Mouse (Mus musculus) hindbrain, postnatal 0 days (tissue): ENCODE results near the gene Dkk1. TPM values are rescaled to one million over a fixed set of nuclear protein-coding genes. Genes with fewer than 3 reads are reported as not detected.

Source experiments
- ATAC-seq: fragments of 200-750 bp; cut with Nextera tagmentation; 2 replicates; pipeline ENCODE4 v1.8.0; 2017; ENCODE audit warnings: mild to moderate bottlenecking, moderate TSS enrichment, moderate library complexity
- DNase-seq: peaks from one replicate; pipeline ENCODE4 v3.0.0-alpha.2; 2015; ENCODE audit warnings: low spot score
- H3K27ac ChIP-seq: fragments of 300-500 bp; sonication (generic); 2 replicates; pipeline ENCODE4 v1.5.1; 2014; ENCODE audit warnings: mild to moderate bottlenecking
- H3K27me3 ChIP-seq: fragments of 300-500 bp; sonication (generic); 2 replicates; pipeline ENCODE4 v1.6.1; 2014; ENCODE audit warnings: low read length, mixed read lengths; ENCODE audit not compliant: insufficient read depth
- H3K36me3 ChIP-seq: fragments of 300-500 bp; sonication (generic); 2 replicates; pipeline ENCODE4 v1.6.1; 2014; ENCODE audit warnings: low read length, mixed read lengths; ENCODE audit not compliant: insufficient read depth
- H3K4me1 ChIP-seq: fragments of 300-500 bp; sonication (generic); 2 replicates; pipeline ENCODE4 v1.6.1; 2014; ENCODE audit warnings: antibody characterized with exemption, low read length, mixed read lengths; ENCODE audit not compliant: insufficient read depth
- H3K4me2 ChIP-seq: fragments of 300-500 bp; sonication (generic); 2 replicates; pipeline ENCODE4 v1.6.1; 2014; ENCODE audit warnings: low read depth, mild to moderate bottlenecking, low read length, moderate library complexity, mixed read lengths
- H3K4me3 ChIP-seq: fragments of 300-500 bp; sonication (generic); 2 replicates; pipeline ENCODE4 v1.5.1; 2014; ENCODE audit warnings: low read length
- H3K9ac ChIP-seq: fragments of 300-500 bp; sonication (generic); replicated peaks from 2 replicates; pipeline ENCODE4 v1.6.1; 2014; ENCODE audit warnings: mild to moderate bottlenecking, low read length, moderate library complexity, mixed read lengths
- H3K9me3 ChIP-seq: fragments of 300-500 bp; sonication (generic); 2 replicates; pipeline ENCODE4 v1.6.1; 2016; ENCODE audit warnings: low read length, mixed read lengths
- CTCF ChIP-seq: IDR thresholded peaks from 2 replicates; pipeline ENCODE4 v1.5.1; 2016; ENCODE audit warnings: antibody characterized with exemption, control low read depth, low read depth
- WGBS: fragments of 180-500 bp; shearing (Covaris S2); extraction: QIAGEN DNeasy Blood & Tissue Kit; methylation state at CpG from one replicate; pipeline ENCODE4 v1.1.7; 2014; 5-methylcytosine and 5-hydroxymethylcytosine counted together
- polyA plus RNA-seq: library from polyadenylated mRNA; unstranded; fragments of >200 nt; fragmentation: Nextera tagmentation; extraction: Ambion mirVana; gene quantifications from 2 replicates; pipeline ENCODE4 v1.2.1, GENCODE M21; 2015
- total RNA-seq: library from RNA; depleted of rRNA; stranded (reverse); fragments of >200 nt; gene quantifications from 2 replicates; pipeline ENCODE4 v1.2.3, GENCODE M21; 2014; rRNA removed

Gene Dkk1
- total RNA-seq: 0.16 and 0.40 TPM in 2 replicates
- polyA plus RNA-seq: 0.25 and 0.39 TPM in 2 replicates

DNA sequence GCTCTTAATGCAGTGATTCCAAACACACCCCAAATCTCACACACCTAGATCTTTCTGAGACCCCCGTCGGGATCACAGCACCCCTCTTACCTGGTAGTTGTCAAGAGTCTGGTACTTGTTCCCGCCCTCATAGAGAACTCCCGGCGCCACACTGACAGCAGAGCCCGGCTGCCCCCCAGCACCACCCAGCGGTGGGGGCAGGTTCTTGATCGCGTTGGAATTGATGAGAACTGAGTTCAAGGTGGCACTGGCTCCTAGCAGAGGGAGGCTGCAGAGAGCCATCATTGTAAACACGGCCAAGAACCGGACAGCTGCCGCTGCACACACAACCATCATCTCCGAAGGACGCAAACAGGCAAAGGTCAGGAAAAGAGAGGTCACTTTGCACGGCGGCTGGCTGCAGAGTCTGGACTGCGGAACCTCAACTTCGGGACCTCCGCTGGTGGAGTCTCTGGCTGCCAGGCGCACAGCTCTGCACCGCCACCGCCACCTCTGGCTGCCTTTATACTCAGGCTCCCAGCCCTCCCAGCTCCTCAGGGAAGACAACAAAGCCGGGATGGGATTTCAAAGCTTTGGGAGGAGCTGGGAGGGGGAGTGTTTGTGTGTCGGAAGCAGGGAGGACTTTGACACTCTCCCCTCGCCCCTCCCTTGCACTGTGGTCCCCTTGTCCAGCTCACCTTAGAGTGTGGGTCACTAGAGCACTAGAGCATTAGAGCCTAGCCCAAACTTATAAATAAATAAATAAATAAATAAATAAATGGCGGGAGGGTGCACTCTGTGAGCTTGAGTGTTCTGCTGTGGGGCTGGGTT, at the start of gene Dkk1:
Gene Dkk1, minus strand, starts transcription at position 622 of the 810 bp plus-strand sequence.
- TF ChIP-seq CTCF: peak; percentile 47; the same call in 1 of the 2 replicates
- peaks cover 46% of the 10 kb centered on the region for H3K27me3 ChIP-seq
- H3K27ac ChIP-seq: no peak within 1 kb of the TSS
- H3K4me3 ChIP-seq: peak within 1 kb of the TSS; percentile 34
- H3K4me1 ChIP-seq: no peaks in the 10 kb centered on the region
- no peak within 1 kb of the TSS for H3K9ac ChIP-seq
- peak; percentile 73 for ATAC-seq
- peak; percentile 55 for DNase-seq
- H3K9me3 ChIP-seq: no peaks in the 10 kb centered on the region
- H3K4me2 ChIP-seq: peak within 1 kb of the TSS; percentile 67
- no peaks in the 10 kb centered on the region for H3K36me3 ChIP-seq
- under 1% methylated on average over 25 of the region's 26 CpGs for WGBS

DNA sequence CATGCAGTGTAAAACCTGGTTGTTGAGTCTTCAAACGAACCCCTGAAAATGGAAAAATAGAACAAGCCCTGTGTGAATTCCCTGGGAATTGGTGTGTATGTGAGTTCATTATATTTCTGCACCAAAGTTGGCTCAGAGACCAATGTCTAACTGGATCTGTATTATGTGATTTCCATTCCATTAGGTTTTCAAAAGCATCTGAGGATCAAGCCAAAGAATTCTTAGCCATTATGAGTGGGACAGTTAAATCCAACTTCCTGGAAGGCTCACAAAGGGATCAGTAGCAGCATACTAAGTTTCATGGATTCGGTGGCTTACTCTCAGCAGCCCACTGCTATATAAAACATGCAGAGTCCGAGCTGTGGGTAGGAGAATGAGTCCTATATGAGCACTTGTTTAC, 36.9 kb upstream of the Dkk1 start:
- H3K4me2 ChIP-seq: no peak overlapping the region
- no peak for DNase-seq
- WGBS: 67% methylated on average over 3 of the region's 3 CpGs
- no peaks in the 10 kb centered on the region for H3K4me1 ChIP-seq
- no peak overlapping the region for H3K4me3 ChIP-seq
- TF ChIP-seq CTCF: no peak
- H3K27me3 ChIP-seq: no peaks in the 10 kb centered on the region
- H3K27ac ChIP-seq: no peak overlapping the region
- H3K9me3 ChIP-seq: no peaks in the 10 kb centered on the region
- no peak overlapping the region for H3K9ac ChIP-seq
- ATAC-seq: no peak
- H3K36me3 ChIP-seq: no peaks in the 10 kb centered on the region

DNA sequence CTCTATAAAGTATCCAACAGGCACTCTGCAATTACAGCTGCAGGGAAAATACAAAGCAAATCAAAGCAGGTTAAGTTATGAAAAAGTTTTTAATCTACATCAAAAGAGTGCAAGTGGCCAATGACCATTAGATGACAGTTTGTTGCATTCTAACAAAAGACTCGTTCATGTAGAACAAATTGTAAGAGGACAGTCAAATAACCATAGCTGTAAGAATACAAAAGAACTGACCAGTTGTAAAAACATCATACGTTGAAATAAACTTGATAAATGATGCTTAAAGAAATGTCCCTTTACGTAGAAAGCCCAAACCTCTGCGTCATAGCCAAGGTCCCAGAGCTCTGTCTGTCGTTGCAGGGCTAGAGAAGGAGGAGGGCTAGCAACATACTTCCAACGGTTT, 15.1 kb upstream of the Dkk1 start:
- no peak overlapping the region for H3K9ac ChIP-seq
- H3K27ac ChIP-seq: no peak overlapping the region
- no peaks in the 10 kb centered on the region for H3K4me1 ChIP-seq
- no peak for DNase-seq
- H3K4me2 ChIP-seq: no peak overlapping the region
- ATAC-seq: no peak
- H3K9me3 ChIP-seq: no peaks in the 10 kb centered on the region
- TF ChIP-seq CTCF: no peak
- H3K4me3 ChIP-seq: no peak overlapping the region
- 37% methylated on average over 6 of the region's 6 CpGs for WGBS
- H3K27me3 ChIP-seq: no peaks in the 10 kb centered on the region
- H3K36me3 ChIP-seq: no peaks in the 10 kb centered on the region

DNA sequence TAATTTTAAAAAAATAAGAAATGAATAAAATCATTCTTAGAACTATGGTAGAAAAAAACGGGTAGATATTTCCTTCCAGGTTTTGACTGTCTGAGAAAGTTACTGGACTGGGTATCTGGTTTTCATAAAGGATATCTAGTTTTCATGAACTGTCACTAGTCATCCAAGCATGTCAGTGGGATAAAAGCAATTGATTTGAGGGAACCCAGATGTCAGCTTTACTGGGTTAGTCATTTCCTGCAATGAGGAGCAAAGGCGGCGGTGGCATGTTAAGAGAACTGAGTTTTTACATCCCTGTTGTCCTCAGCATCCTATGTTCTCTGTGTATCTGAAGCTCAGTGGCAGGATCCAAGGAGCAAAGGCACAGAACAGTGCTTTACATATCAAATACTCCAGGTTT, 14.4 kb upstream of the Dkk1 start:
- Histone ChIP-seq H3K27me3 (no peaks in the 10 kb centered on the region), H3K9me3 (no peaks in the 10 kb centered on the region), H3K36me3 (no peaks in the 10 kb centered on the region), H3K27ac (no peak overlapping the region), H3K9ac (no peak overlapping the region), H3K4me1 (no peaks in the 10 kb centered on the region), H3K4me3 (no peak overlapping the region), H3K4me2 (no peak overlapping the region)
- WGBS: 86% methylated on average over 3 of the region's 3 CpGs
- no peak for TF ChIP-seq CTCF
- ATAC-seq (no peak), DNase-seq (no peak)

DNA sequence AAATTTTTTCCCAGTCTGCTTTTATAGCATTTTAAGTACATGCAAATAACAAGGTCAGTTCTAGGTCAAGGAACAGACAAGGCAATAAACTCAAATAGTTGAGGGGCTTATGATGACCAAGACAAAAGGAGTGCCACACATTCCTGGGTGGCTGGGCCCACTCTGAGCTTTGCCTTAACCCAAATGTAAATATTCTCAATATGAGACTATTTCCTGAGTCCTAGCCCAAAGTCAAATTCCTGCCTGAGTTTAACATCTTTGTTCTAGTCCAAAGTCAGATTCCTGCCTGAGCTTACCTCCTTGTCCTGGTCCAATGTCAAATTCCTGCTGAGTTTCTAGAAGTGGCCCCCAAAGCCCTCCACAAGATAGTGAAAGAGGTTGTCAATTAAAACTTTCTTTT, 8.6 kb upstream of the Dkk1 start:
- no peaks in the 10 kb centered on the region for H3K27me3 ChIP-seq
- TF ChIP-seq CTCF: no peak
- no peak overlapping the region for H3K4me2 ChIP-seq
- DNase-seq: no peak
- no peaks in the 10 kb centered on the region for H3K9me3 ChIP-seq
- no peaks in the 10 kb centered on the region for H3K4me1 ChIP-seq
- H3K9ac ChIP-seq: no peak overlapping the region
- ATAC-seq: no peak
- no peak overlapping the region for H3K27ac ChIP-seq
- H3K4me3 ChIP-seq: no peak overlapping the region
- H3K36me3 ChIP-seq: no peaks in the 10 kb centered on the region

DNA sequence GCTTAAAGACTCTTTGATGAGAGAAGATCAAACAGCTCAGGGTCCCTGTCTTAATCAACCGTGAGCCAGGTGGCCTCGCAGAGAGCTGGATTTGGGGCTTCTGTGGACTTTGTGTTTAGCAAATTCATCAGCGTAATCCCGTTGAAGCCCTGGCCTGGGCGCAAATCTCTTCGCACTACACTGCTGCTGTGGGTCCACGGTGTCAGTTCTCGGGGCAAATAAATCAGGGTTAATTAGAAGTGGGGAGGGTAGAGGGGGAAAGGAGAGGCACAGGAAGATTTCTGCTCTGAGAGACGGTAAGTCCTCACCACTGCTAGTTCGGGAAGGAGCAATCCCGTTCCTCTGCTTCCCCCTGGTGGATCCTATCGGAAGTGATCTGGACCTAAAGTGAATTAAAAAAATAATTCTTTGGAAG, 5.0 kb upstream of the Dkk1 start:
- no peaks in the 10 kb centered on the region for H3K36me3 ChIP-seq
- H3K4me1 ChIP-seq: no peaks in the 10 kb centered on the region
- H3K9ac ChIP-seq: peak overlapping the region; percentile 31; the same call in 1 of the 2 replicates
- peak overlapping the region; percentile 59 for H3K4me2 ChIP-seq
- WGBS: under 1% methylated on average over 12 of the region's 12 CpGs
- H3K27ac ChIP-seq: no peak overlapping the region
- peak; percentile 88 for TF ChIP-seq CTCF
- H3K9me3 ChIP-seq: no peaks in the 10 kb centered on the region
- H3K27me3 ChIP-seq: peaks cover 17% of the 10 kb centered on the region
- H3K4me3 ChIP-seq: peak overlapping the region; percentile 21
- DNase-seq (peak; percentile 82), ATAC-seq (peak; percentile 87)

DNA sequence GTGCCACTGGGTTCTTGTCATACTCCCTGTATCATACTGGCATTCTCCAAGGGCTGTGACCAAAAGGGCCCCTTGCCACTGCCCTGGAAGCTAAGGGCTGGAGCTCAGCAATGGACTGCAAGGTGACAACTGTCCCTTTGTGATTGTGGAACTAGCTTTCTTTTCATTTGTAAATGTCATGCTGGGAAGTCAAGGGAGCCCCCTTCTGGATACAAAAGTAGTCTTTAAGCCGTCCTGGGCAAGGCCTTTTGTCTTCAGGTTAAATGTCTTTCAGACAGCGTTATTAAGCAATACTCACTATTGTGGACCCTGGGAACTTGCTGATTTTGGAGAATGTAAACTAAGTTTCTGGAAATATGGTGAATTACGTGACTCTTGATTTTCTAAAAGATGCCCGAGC, 4.3 kb upstream of the Dkk1 start:
- ATAC-seq (no peak), DNase-seq (peak; percentile 39)
- H3K4me2 ChIP-seq: peak overlapping the region; percentile 59; the same call in 1 of the 2 replicates
- no peak overlapping the region for H3K4me3 ChIP-seq
- peaks cover 25% of the 10 kb centered on the region for H3K27me3 ChIP-seq
- no peak overlapping the region for H3K9ac ChIP-seq
- no peaks in the 10 kb centered on the region for H3K9me3 ChIP-seq
- no peak overlapping the region for H3K27ac ChIP-seq
- WGBS: 14% methylated on average over 4 of the region's 4 CpGs
- H3K4me1 ChIP-seq: no peaks in the 10 kb centered on the region
- no peaks in the 10 kb centered on the region for H3K36me3 ChIP-seq
- TF ChIP-seq CTCF: peak; percentile 28
